Mouse (Mus musculus): ENCODE data around the gene Tnni1. TPM values are rescaled to one million over a fixed set of nuclear protein-coding genes. Genes with fewer than 3 reads are reported as not detected.

Tnni1 gene
- polyA plus RNA-seq, 1 experiment, result 2.1 TPM

- H3K36me3 ChIP-seq (ENCODE audit: control insufficient read depth, insufficient read depth, low read length), result no peaks in the 10 kb centered on the region
- WGBS, result 93% methylated on average over 5 of the region's 5 CpGs
- H3K27me3 ChIP-seq (ENCODE audit: control insufficient read depth, insufficient read depth, low read length), result no peaks in the 10 kb centered on the region
- TF ChIP-seq CTCF (IDR thresholded peaks at IDR 0.05; ENCODE audit: borderline replicate concordance, control insufficient read depth, extremely low read depth, insufficient read depth, low read length, poor library complexity) (no peak), POLR2A (IDR thresholded peaks at IDR 0.05; ENCODE audit: control insufficient read depth, extremely low read depth, insufficient read depth, low read length, poor library complexity) (no peak)
- no peak overlapping the region for H3K27ac ChIP-seq (ENCODE audit: control insufficient read depth, insufficient read depth, low read length)
- no peaks in the 10 kb centered on the region for H3K4me1 ChIP-seq (replicated peaks; ENCODE audit: control insufficient read depth, insufficient read depth, low read length)
- DNase-seq, result no peak
- H3K4me3 ChIP-seq (ENCODE audit: control insufficient read depth, insufficient read depth, low read length), result no peak overlapping the region
These were observed 67.4 kb downstream of the Tnni1 start for GRCm38 (mm10) chr1:135846632-135847031.

- peak; percentile 43 for DNase-seq
- Histone ChIP-seq H3K36me3 (ENCODE audit: control insufficient read depth, insufficient read depth, low read length) (no peaks in the 10 kb centered on the region), H3K4me3 (ENCODE audit: control insufficient read depth, insufficient read depth, low read length) (no peak overlapping the region), H3K27ac (ENCODE audit: control insufficient read depth, insufficient read depth, low read length) (no peak overlapping the region), H3K4me1 (replicated peaks; ENCODE audit: control insufficient read depth, insufficient read depth, low read length) (no peaks in the 10 kb centered on the region), H3K27me3 (ENCODE audit: control insufficient read depth, insufficient read depth, low read length) (no peaks in the 10 kb centered on the region)
- TF ChIP-seq POLR2A (IDR thresholded peaks at IDR 0.05; ENCODE audit: control insufficient read depth, extremely low read depth, insufficient read depth, low read length, poor library complexity) (no peak), CTCF (IDR thresholded peaks at IDR 0.05; ENCODE audit: borderline replicate concordance, control insufficient read depth, extremely low read depth, insufficient read depth, low read length, poor library complexity) (no peak)
- 32% methylated on average over 6 of the region's 6 CpGs for WGBS
These were observed 67.9 kb downstream of the Tnni1 start for GRCm38 (mm10) chr1:135847139-135847562.

- WGBS, result 31% methylated on average over 17 of the region's 17 CpGs
- Histone ChIP-seq H3K4me1 (replicated peaks; ENCODE audit: control insufficient read depth, insufficient read depth, low read length) (no peaks in the 10 kb centered on the region), H3K4me3 (ENCODE audit: control insufficient read depth, insufficient read depth, low read length) (no peak overlapping the region), H3K36me3 (ENCODE audit: control insufficient read depth, insufficient read depth, low read length) (no peaks in the 10 kb centered on the region), H3K27ac (ENCODE audit: control insufficient read depth, insufficient read depth, low read length) (no peak overlapping the region), H3K27me3 (ENCODE audit: control insufficient read depth, insufficient read depth, low read length) (no peaks in the 10 kb centered on the region)
- TF ChIP-seq CTCF (IDR thresholded peaks at IDR 0.05; ENCODE audit: borderline replicate concordance, control insufficient read depth, extremely low read depth, insufficient read depth, low read length, poor library complexity), result no peak
- TF ChIP-seq POLR2A (IDR thresholded peaks at IDR 0.05; ENCODE audit: control insufficient read depth, extremely low read depth, insufficient read depth, low read length, poor library complexity), result no peak
- DNase-seq, result no peak
These were observed 68.5 kb downstream of the Tnni1 start for GRCm38 (mm10) chr1:135847611-135848351.

- H3K4me3 ChIP-seq (ENCODE audit: control insufficient read depth, insufficient read depth, low read length), result no peak overlapping the region
- no peak for DNase-seq
- no peak overlapping the region for H3K27ac ChIP-seq (ENCODE audit: control insufficient read depth, insufficient read depth, low read length)
- no peaks in the 10 kb centered on the region for H3K27me3 ChIP-seq (ENCODE audit: control insufficient read depth, insufficient read depth, low read length)
- H3K4me1 ChIP-seq (replicated peaks; ENCODE audit: control insufficient read depth, insufficient read depth, low read length), result no peaks in the 10 kb centered on the region
- 77% methylated on average over 12 of the region's 12 CpGs for WGBS
- no peak for TF ChIP-seq CTCF (IDR thresholded peaks at IDR 0.05; ENCODE audit: borderline replicate concordance, control insufficient read depth, extremely low read depth, insufficient read depth, low read length, poor library complexity)
- no peak for TF ChIP-seq POLR2A (IDR thresholded peaks at IDR 0.05; ENCODE audit: control insufficient read depth, extremely low read depth, insufficient read depth, low read length, poor library complexity)
- H3K36me3 ChIP-seq (ENCODE audit: control insufficient read depth, insufficient read depth, low read length), result no peaks in the 10 kb centered on the region
These were observed 71.7 kb downstream of the Tnni1 start for GRCm38 (mm10) chr1:135850722-135851512.

GRCm38 (mm10) chr1:135852044-135852756 is 73.0 kb downstream of the Tnni1 start:
- Histone ChIP-seq H3K36me3 (ENCODE audit: control insufficient read depth, insufficient read depth, low read length) (no peaks in the 10 kb centered on the region), H3K4me1 (replicated peaks; ENCODE audit: control insufficient read depth, insufficient read depth, low read length) (no peaks in the 10 kb centered on the region), H3K27me3 (ENCODE audit: control insufficient read depth, insufficient read depth, low read length) (no peaks in the 10 kb centered on the region), H3K4me3 (ENCODE audit: control insufficient read depth, insufficient read depth, low read length) (no peak overlapping the region), H3K27ac (ENCODE audit: control insufficient read depth, insufficient read depth, low read length) (no peak overlapping the region)
- 86% methylated on average over 13 of the region's 13 CpGs for WGBS
- no peak for TF ChIP-seq POLR2A (IDR thresholded peaks at IDR 0.05; ENCODE audit: control insufficient read depth, extremely low read depth, insufficient read depth, low read length, poor library complexity)
- TF ChIP-seq CTCF (IDR thresholded peaks at IDR 0.05; ENCODE audit: borderline replicate concordance, control insufficient read depth, extremely low read depth, insufficient read depth, low read length, poor library complexity), result no peak
- DNase-seq, result no peak

- H3K27me3 ChIP-seq (ENCODE audit: control insufficient read depth, insufficient read depth, low read length), result no peaks in the 10 kb centered on the region
- no peak overlapping the region for H3K4me3 ChIP-seq (ENCODE audit: control insufficient read depth, insufficient read depth, low read length)
- TF ChIP-seq CTCF (IDR thresholded peaks at IDR 0.05; ENCODE audit: borderline replicate concordance, control insufficient read depth, extremely low read depth, insufficient read depth, low read length, poor library complexity) (no peak), POLR2A (IDR thresholded peaks at IDR 0.05; ENCODE audit: control insufficient read depth, extremely low read depth, insufficient read depth, low read length, poor library complexity) (no peak)
- H3K36me3 ChIP-seq (ENCODE audit: control insufficient read depth, insufficient read depth, low read length), result no peaks in the 10 kb centered on the region
- WGBS, result 97% methylated on average over 4 of the region's 4 CpGs
- H3K4me1 ChIP-seq (replicated peaks; ENCODE audit: control insufficient read depth, insufficient read depth, low read length), result no peaks in the 10 kb centered on the region
- DNase-seq, result no peak
- no peak overlapping the region for H3K27ac ChIP-seq (ENCODE audit: control insufficient read depth, insufficient read depth, low read length)
These were observed 74.0 kb downstream of the Tnni1 start for GRCm38 (mm10) chr1:135853200-135853599.

Measured in thymus, adult 2 months (tissue).